Mouse (Mus musculus): ENCODE data around the gene Angptl7. TPM values are rescaled to one million over a fixed set of nuclear protein-coding genes. Genes with fewer than 3 reads are reported as not detected.

Gene Angptl7
- total RNA-seq, 1 experiment from 2014 or later, result 1.4 TPM

DNA sequence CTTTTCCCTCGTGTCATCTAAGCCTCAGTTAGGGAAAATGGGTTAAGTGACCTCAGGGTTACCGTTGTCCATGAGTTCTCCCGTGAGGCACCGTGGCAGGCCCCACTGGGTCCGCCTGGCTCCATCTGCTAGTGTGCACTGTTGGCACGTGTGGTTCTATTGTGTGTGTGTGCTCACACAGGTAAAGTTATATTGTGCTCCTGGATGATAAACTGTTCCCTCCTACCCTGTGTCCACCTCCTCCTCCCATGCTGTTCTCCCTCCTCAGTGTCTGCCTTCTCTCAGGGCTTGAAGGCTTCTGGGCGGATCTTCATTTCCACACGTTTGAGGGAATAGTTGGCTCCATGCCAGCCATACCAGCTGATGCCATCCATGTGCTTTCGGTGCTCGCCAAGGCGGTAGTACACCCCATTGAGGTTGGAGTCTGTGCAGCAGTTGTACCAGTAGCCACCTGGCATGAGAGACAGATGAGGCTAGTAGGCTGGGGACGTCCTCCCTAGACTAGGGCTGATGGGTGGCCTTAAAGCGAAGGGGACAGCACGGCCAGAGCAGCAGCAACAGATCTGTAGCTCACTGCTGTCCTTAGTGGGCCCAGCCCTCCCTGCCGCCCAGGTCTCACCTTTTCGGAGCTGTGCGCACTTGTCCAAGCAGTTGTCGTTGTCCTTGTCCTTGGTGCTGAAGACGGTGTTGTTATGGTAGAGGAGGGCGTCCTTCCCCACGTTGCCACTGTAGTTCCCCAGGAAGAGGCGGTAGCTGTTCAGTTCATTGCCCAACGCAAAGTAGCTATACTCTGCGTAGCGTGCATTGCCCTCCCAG lies 4.2 kb downstream of the Angptl7 start:
- no peak for DNase-seq

GRCm38 (mm10) chr4:148495160-148495559 lies 5.1 kb downstream of the Angptl7 start:
- no peak for DNase-seq

- DNase-seq, result peak; percentile 28
Observed at GRCm38 (mm10) chr4:148491448-148491847, 8.8 kb downstream of the Angptl7 start.

DNA sequence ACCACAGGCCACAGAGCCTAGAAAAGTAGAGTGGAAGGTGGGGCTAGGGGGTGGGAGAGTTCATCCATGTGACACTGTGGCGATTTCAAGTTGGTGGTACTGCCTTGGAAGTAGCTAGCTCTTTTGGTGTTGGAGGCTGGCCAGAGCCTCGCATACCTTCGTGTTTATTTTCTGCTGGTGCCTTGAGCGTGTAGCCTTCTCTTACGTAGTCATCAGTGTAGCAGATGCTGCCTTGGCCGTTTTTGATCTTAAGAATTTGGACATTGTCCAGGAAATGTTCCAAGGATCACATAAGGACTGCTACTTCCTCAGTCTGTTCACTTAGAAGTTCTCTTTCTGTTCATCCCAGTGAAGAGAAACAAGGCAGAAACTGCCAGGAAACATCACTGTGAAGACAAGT lies 9.8 kb downstream of the Angptl7 start:
- peak; percentile 49 for DNase-seq

DNA sequence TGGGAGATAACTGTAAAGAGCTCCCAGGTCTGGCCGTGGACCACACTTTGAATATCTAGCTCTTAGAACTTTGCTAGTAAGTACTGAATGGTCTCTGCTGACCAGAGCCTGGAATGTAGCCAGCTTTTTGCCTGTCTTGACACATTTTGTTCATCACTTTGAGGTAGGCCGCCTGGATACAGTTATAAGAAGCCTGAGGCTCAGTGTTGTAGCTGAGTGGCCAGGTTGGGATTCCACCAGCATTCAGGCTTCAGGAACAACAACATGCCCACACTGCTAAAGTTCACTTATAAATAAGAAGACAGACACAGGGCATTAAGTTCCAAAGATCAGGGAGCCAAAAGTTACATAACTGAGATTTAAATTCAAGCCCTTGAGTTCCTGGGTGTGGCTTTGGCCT lies 12.4 kb downstream of the Angptl7 start:
- no peak for DNase-seq

DNA sequence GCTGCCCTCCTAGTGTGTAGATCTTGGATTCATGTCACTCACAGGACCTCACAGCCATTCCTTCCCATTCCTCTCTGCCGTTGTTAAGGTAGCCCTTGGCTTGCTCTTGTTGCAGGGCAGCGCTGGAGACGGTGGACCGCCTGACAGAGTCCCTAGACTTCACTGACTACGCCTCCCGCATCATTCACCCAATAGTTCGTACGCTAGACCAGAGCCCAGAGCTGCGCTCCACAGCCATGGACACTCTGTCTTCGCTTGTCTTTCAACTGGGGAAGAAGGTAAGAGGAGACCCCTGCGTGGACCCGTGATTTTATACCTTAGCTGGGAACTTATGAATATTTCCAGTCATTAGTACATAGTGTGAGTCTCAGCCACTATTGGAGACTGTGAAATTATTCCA lies 15.7 kb downstream of the Angptl7 start:
- no peak for DNase-seq

GRCm38 (mm10) chr4:148481557-148482168 lies 18.6 kb downstream of the Angptl7 start:
- DNase-seq, result no peak

- DNase-seq, result no peak
Observed at GRCm38 (mm10) chr4:148480245-148480644, 20.0 kb downstream of the Angptl7 start.

GRCm38 (mm10) chr4:148473496-148473895 lies 26.8 kb downstream of the Angptl7 start:
- DNase-seq, result no peak

- no peak for DNase-seq
Observed at GRCm38 (mm10) chr4:148472436-148473174, 27.7 kb downstream of the Angptl7 start.

DNA sequence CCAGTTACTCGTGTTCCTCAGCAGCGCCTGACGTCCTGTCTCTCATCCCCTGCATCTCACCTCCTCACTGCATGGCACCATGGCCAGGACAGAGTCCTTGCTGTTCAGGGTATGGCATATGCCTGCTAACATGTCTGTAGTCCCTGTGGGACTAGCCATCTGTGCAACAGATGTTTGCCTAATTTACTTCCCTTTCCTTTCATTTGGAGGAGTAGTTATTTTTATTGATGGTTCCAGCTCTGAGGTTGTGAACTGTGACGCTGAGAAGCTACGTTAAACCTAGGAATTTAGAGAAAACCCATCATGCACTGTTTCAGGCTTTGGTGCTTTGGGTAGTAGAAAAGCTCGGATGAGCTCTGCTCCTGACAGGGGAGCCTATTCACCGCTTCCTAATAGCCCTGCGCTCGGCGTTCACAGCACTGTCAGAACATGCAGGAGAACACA lies 28.9 kb downstream of the Angptl7 start:
- DNase-seq, result no peak

GRCm38 (mm10) chr4:148469487-148470252 lies 30.6 kb downstream of the Angptl7 start:
- DNase-seq, result no peak

DNA sequence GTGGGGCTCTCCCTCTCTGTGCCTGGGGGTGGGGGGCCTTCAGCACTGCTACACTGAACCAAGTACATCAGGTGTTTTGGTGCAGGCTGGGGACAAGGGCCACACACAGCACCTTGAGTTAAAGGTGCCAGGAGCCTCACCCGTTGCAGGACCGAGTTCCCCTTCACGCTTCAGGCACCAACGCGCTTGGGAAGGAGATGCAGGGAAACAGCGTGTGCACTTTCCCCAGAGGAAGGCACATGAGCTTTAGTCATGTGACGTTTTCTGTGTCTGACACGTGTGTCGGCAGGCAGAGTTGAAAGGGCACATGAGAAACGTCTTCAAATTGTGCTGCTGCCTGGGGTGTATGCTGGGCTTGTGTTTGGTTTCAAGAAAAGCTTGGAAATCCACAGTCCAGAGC lies 31.9 kb downstream of the Angptl7 start:
- DNase-seq, result no peak

DNA sequence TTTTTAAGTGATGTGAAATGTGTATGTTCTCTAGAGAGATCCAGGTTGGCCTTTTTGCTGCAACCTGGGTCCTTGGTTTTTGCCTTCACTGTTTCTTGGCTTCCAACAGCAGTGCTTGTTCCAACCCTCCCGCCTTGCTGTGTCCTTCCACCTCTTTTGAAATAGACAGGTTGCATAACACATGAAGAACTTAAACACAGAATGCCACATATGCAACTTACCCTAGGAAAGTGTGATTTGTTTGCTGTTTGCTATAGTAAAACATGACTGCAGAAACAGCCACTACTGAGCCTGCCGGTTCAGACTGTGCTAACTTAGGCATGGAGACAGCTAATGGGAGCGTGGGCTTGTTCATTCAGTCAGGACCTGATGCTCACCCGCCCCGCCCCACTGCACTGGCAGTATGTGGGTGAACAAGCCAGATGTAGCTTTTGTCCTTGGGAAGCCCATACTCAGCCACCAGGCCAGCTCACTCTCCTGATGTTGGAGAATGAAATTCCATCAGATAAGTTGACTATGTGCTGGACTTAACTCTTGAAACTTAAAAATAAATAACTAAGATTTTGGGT lies 33.7 kb downstream of the Angptl7 start:
- peak; percentile 59 for DNase-seq

DNA sequence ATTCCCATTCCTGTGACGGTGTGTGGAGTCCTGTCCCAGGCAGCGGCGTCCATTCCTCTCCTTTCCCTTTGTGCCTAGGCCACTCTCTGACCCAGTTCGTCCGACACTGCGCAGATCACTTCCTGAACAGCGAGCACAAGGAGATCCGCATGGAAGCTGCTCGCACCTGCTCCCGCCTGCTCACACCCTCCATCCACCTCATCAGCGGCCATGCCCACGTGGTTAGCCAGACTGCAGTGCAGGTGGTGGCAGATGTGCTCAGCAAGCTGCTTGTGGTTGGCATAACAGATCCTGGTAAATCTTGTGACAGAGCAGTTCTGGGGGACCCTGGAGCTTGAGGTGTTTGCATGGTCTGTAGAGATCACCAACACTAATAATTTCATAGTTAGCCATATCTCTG lies 35.4 kb downstream of the Angptl7 start:
- no peak for DNase-seq

- DNase-seq, result no peak
Observed at GRCm38 (mm10) chr4:148464301-148464700, 36.0 kb downstream of the Angptl7 start.

- peak; percentile 61 for DNase-seq
Observed at GRCm38 (mm10) chr4:148463208-148463960, 36.9 kb downstream of the Angptl7 start.

- no peak for DNase-seq
Observed at GRCm38 (mm10) chr4:148462717-148463116, 37.5 kb downstream of the Angptl7 start.

GRCm38 (mm10) chr4:148461772-148462171 lies 38.5 kb downstream of the Angptl7 start:
- DNase-seq, result no peak

DNA sequence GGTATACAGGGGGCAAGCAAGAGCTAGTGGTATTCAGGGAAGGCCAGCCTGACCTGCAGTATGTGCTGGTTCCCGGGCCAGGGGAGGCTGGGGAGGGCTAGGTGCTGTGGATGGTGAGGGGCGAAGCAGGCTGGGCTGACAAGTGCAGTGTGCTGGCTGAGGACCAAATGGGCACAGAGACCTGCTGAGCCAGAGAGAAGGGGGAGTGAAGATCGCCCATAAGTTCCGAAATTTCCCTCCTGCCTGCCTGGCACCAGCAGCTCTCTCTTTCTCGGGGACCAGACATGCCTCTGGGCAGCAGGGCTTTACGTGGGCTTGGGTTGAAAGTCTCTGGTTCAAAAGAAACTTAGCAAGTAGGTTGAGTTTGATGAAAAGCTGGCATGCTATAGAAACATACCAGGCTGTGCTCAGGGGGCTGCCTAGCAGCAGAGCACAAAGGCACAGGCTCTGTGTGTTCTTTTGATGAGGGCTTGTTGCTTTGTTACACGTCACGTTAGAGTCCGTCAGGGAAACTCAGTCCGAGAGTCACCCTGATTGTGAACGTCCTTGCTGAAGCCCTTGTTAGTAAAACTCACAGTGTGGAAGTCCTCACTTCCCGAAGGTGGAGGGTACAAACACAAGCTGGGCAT lies 39.5 kb downstream of the Angptl7 start:
- DNase-seq, result no peak

Data from adrenal gland, postnatal 14 days (tissue).